Mouse (Mus musculus): ENCODE data around the gene Entpd7. TPM values are rescaled to one million over a fixed set of nuclear protein-coding genes. Genes with fewer than 3 reads are reported as not detected.

The Entpd7 gene
- total and polyA plus RNA-seq, 2 experiments from 2014 or later, result 2.1 to 3.2 TPM

DNA sequence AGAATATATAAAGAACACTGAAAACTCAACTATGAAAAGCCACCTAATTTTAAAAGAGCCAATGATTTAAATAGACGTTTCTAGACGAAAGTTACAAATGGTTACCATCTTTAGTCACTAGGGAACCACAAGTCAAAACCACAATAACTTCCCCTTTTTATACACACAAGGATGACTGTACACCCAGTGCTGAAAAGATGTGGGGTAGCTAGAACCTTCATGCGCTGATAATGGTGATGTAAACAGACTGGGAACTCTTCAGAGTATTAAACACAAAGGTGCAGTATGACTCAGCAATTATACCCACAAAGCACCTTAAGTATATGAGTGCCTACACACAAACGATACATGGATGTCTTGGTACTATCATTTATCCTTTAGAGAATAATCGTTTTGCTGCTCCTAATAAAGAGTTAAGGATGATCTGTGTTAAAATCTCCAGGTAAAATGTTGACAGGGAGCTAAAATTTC, 82.1 kb downstream of the Entpd7 start:
- H3K9ac ChIP-seq (replicated peaks; ENCODE audit: low read depth, low read length), result no peak overlapping the region
- no peak overlapping the region for H3K27ac ChIP-seq (ENCODE audit: low read depth)
- TF ChIP-seq CTCF (IDR thresholded peaks at IDR 0.05; ENCODE audit: low read depth) (no peak), EP300 (IDR thresholded peaks at IDR 0.05; ENCODE audit: low read depth) (no peak)
- no peaks in the 10 kb centered on the region for H3K9me3 ChIP-seq (replicated peaks; ENCODE audit: control insufficient read depth, low read length)
- DNase-seq (ENCODE audit: low spot score), result no peak
- no peak overlapping the region for H3K4me2 ChIP-seq (ENCODE audit: low read depth, low read length)
- no peak overlapping the region for H3K4me3 ChIP-seq (ENCODE audit: low read depth, low read length)
- no peaks in the 10 kb centered on the region for H3K4me1 ChIP-seq (ENCODE audit: control insufficient read depth, insufficient read depth)
- no peak for ATAC-seq (ENCODE audit: insufficient read depth, low read depth)
- peaks cover 6% of the 10 kb centered on the region; the same call in 1 of the 2 replicates for H3K36me3 ChIP-seq (replicated peaks; ENCODE audit: control insufficient read depth, insufficient read depth, low read length)
- 79% methylated on average over 5 of the region's 5 CpGs for WGBS
- H3K27me3 ChIP-seq (ENCODE audit: control insufficient read depth, insufficient read depth, low read length), result no peaks in the 10 kb centered on the region; the same call in 1 of the 2 replicates

DNA sequence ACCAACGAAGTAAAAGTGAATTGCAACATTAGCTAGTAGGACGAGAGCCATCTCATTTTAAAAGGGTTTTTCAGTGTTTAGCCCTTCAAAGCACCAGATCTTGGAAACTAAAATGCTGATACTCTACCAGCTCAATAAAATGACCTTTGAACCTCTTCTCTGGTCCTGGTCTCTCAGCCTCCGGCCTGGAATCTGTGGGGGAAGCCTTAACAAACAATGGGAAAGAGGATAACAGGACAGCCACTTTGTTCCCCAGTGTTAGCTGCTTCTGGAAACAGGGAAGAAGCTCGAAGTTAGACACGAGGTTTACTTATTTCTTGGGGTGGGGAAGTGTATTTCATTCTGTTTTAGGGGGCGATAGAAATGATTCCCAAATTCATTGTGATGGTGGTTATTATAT, 82.8 kb downstream of the Entpd7 start:
- Histone ChIP-seq H3K4me2 (ENCODE audit: low read depth, low read length) (no peak overlapping the region), H3K4me1 (ENCODE audit: control insufficient read depth, insufficient read depth) (no peaks in the 10 kb centered on the region), H3K9ac (replicated peaks; ENCODE audit: low read depth, low read length) (no peak overlapping the region), H3K27ac (ENCODE audit: low read depth) (no peak overlapping the region), H3K27me3 (ENCODE audit: control insufficient read depth, insufficient read depth, low read length) (no peaks in the 10 kb centered on the region; the same call in 1 of the 2 replicates), H3K9me3 (replicated peaks; ENCODE audit: control insufficient read depth, low read length) (no peaks in the 10 kb centered on the region), H3K4me3 (ENCODE audit: low read depth, low read length) (no peak overlapping the region), H3K36me3 (replicated peaks; ENCODE audit: control insufficient read depth, insufficient read depth, low read length) (peaks cover 6% of the 10 kb centered on the region; the same call in 1 of the 2 replicates)
- TF ChIP-seq EP300 (IDR thresholded peaks at IDR 0.05; ENCODE audit: low read depth), result no peak
- TF ChIP-seq CTCF (IDR thresholded peaks at IDR 0.05; ENCODE audit: low read depth), result no peak
- WGBS, result 67% methylated on average over 6 of the region's 6 CpGs
- ATAC-seq (ENCODE audit: insufficient read depth, low read depth), result no peak
- no peak for DNase-seq (ENCODE audit: low spot score)

DNA sequence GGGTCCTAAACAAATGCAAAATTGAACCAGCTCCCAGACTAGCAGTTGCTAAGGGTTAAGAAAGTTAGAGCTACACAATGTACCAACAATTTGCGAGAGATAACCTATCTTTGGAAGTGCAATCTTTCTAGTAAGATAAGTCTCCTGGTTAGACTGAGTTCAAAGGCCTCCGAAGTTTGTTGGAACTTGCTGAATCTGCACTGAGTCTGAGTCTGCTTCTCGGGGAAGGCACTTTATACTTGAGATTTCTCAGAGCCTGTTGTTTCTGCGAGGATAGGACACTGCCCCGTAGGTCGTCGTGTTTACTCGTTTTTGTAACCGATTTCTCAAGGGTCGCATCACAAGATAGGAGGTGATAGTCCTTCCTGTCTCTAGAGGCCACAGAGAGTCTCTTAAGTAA, 86.0 kb downstream of the Entpd7 start:
- Histone ChIP-seq H3K4me1 (ENCODE audit: control insufficient read depth, insufficient read depth) (no peaks in the 10 kb centered on the region), H3K36me3 (replicated peaks; ENCODE audit: control insufficient read depth, insufficient read depth, low read length) (no peaks in the 10 kb centered on the region), H3K9me3 (replicated peaks; ENCODE audit: control insufficient read depth, low read length) (no peaks in the 10 kb centered on the region), H3K4me3 (ENCODE audit: low read depth, low read length) (no peak overlapping the region), H3K9ac (replicated peaks; ENCODE audit: low read depth, low read length) (no peak overlapping the region), H3K27me3 (ENCODE audit: control insufficient read depth, insufficient read depth, low read length) (no peaks in the 10 kb centered on the region), H3K27ac (ENCODE audit: low read depth) (no peak overlapping the region), H3K4me2 (ENCODE audit: low read depth, low read length) (no peak overlapping the region)
- TF ChIP-seq CTCF (IDR thresholded peaks at IDR 0.05; ENCODE audit: low read depth) (no peak), EP300 (IDR thresholded peaks at IDR 0.05; ENCODE audit: low read depth) (no peak)
- 27% methylated on average over 10 of the region's 10 CpGs for WGBS
- no peak for DNase-seq (ENCODE audit: low spot score)
- no peak for ATAC-seq (ENCODE audit: insufficient read depth, low read depth)

DNA sequence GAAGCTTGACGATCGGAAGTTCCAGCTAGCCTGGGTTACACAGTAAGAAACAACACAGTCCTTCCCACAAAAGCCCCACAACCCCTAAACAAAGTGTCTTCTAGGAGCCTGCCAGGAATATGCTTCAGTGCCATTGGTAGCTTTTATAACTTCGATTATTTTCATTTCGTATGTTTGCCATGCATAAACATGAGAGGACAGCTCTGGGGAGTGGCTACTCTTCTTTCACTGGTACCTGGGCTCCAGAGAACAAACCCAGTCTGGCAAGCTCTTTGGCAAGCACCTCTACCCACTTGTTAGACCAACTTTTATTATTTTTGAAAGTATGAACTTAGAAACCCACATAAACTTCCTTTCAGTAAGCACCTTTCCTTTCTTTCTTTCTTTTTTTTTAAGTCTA, 87.1 kb downstream of the Entpd7 start:
- H3K4me3 ChIP-seq (ENCODE audit: low read depth, low read length), result no peak overlapping the region
- 75% methylated on average over 4 of the region's 4 CpGs for WGBS
- no peaks in the 10 kb centered on the region for H3K27me3 ChIP-seq (ENCODE audit: control insufficient read depth, insufficient read depth, low read length)
- no peak for DNase-seq (ENCODE audit: low spot score)
- no peaks in the 10 kb centered on the region for H3K9me3 ChIP-seq (replicated peaks; ENCODE audit: control insufficient read depth, low read length)
- no peaks in the 10 kb centered on the region for H3K4me1 ChIP-seq (ENCODE audit: control insufficient read depth, insufficient read depth)
- H3K27ac ChIP-seq (ENCODE audit: low read depth), result no peak overlapping the region
- no peaks in the 10 kb centered on the region for H3K36me3 ChIP-seq (replicated peaks; ENCODE audit: control insufficient read depth, insufficient read depth, low read length)
- no peak for ATAC-seq (ENCODE audit: insufficient read depth, low read depth)
- no peak for TF ChIP-seq CTCF (IDR thresholded peaks at IDR 0.05; ENCODE audit: low read depth)
- no peak for TF ChIP-seq EP300 (IDR thresholded peaks at IDR 0.05; ENCODE audit: low read depth)
- no peak overlapping the region for H3K9ac ChIP-seq (replicated peaks; ENCODE audit: low read depth, low read length)
- H3K4me2 ChIP-seq (ENCODE audit: low read depth, low read length), result no peak overlapping the region

DNA sequence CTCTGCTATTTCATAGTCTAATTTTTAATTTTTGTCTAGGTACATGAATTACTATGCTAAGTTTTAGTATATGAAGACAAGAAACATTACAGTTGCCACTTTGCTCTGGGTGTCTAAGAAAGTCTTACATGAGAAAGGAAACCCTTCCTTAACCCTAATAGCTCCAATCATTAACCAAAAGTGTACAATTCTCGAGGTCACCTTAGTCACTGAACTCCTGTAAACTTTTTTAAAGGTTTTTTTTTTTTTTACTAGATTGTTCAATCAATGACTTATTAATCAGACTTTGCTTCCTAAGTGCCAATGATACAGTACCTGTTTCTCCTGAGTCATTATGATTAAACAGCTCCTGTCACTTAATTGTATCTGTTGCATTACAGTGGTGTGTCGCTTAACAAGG, 87.8 kb downstream of the Entpd7 start:
- H3K4me2 ChIP-seq (ENCODE audit: low read depth, low read length), result no peak overlapping the region
- no peak overlapping the region for H3K27ac ChIP-seq (ENCODE audit: low read depth)
- H3K36me3 ChIP-seq (replicated peaks; ENCODE audit: control insufficient read depth, insufficient read depth, low read length), result no peaks in the 10 kb centered on the region
- ATAC-seq (ENCODE audit: insufficient read depth, low read depth) (no peak), DNase-seq (ENCODE audit: low spot score) (no peak)
- no peaks in the 10 kb centered on the region for H3K4me1 ChIP-seq (ENCODE audit: control insufficient read depth, insufficient read depth)
- H3K4me3 ChIP-seq (ENCODE audit: low read depth, low read length), result no peak overlapping the region
- no peak overlapping the region for H3K9ac ChIP-seq (replicated peaks; ENCODE audit: low read depth, low read length)
- 69% methylated on average over 2 of the region's 2 CpGs for WGBS
- no peaks in the 10 kb centered on the region for H3K27me3 ChIP-seq (ENCODE audit: control insufficient read depth, insufficient read depth, low read length)
- TF ChIP-seq EP300 (IDR thresholded peaks at IDR 0.05; ENCODE audit: low read depth) (no peak), CTCF (IDR thresholded peaks at IDR 0.05; ENCODE audit: low read depth) (no peak)
- H3K9me3 ChIP-seq (replicated peaks; ENCODE audit: control insufficient read depth, low read length), result no peaks in the 10 kb centered on the region

DNA sequence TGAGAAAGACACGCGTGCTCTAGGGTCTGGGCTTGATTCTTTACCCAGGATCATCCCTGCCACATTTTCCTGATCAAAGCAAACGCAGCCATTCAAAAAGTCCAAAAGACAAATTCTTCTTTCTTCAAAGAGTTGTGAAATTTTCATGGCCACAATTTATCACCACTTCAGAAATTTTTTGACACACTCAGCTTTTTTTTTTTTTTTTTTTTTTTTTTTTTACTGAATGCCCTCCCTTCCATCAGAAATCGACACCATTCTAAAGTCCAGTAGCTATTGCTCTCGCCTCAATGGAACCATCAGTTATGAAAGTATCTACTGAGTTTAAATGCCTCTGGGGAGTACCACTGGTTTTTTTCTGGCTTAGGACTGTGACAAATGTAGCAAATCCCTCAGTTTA, 90.9 kb downstream of the Entpd7 start:
- Histone ChIP-seq H3K36me3 (replicated peaks; ENCODE audit: control insufficient read depth, insufficient read depth, low read length) (no peaks in the 10 kb centered on the region), H3K9me3 (replicated peaks; ENCODE audit: control insufficient read depth, low read length) (no peaks in the 10 kb centered on the region), H3K4me1 (ENCODE audit: control insufficient read depth, insufficient read depth) (no peaks in the 10 kb centered on the region), H3K27ac (ENCODE audit: low read depth) (no peak overlapping the region), H3K4me2 (ENCODE audit: low read depth, low read length) (no peak overlapping the region), H3K9ac (replicated peaks; ENCODE audit: low read depth, low read length) (no peak overlapping the region), H3K27me3 (ENCODE audit: control insufficient read depth, insufficient read depth, low read length) (no peaks in the 10 kb centered on the region), H3K4me3 (ENCODE audit: low read depth, low read length) (no peak overlapping the region)
- no peak for TF ChIP-seq CTCF (IDR thresholded peaks at IDR 0.05; ENCODE audit: low read depth)
- TF ChIP-seq EP300 (IDR thresholded peaks at IDR 0.05; ENCODE audit: low read depth), result no peak
- ATAC-seq (ENCODE audit: insufficient read depth, low read depth), result no peak
- 67% methylated on average over 5 of the region's 5 CpGs for WGBS
- no peak for DNase-seq (ENCODE audit: low spot score)

Measured in heart, postnatal 0 days (tissue).